Mouse (Mus musculus): Measurements from ENCODE around the gene Lsm10. TPM values are rescaled to one million over a fixed set of nuclear protein-coding genes. Genes with fewer than 3 reads are reported as not detected.

Gene Lsm10
- polyA plus RNA-seq, 1 experiment, result 34.8 TPM

DNA sequence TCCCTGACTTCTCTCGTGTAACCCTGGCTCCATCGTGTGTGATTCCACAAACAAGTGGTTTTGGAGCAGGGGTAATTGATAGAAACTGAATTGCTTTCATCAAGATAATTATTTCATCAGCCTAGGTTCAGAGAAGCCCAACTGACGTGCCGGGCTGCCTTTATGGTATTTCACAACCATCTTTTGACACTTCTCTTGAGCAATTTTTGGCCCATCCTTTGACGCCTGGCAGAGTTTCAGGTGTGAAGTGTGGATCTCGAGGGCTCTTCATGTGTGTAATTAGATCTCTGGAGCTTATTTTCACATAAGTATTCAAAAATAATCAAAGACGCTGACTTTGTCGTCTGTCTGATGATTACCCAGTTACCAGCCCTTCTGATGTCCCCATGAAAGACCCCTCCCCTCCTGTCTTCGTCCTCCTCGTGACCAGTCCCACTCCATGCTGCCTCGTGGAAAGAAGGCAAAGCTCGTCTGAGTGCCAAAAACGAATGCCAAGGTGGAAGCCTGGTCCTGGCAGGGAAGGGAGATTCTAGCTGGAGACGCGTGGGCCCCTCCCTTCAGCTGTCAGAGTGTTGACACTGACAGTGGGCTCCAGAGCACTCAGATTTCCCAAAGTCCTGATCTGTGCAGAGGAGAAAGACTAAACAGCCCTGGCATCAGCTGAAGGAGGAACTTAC, 28.9 kb upstream of the Lsm10 start:
- peak; percentile 69 for DNase-seq
- TF ChIP-seq CTCF (IDR thresholded peaks at IDR 0.05; ENCODE audit: insufficient read depth, low read length) (no peak), POLR2A (IDR thresholded peaks at IDR 0.05; ENCODE audit: borderline replicate concordance, extremely low read depth, low read depth, low read length) (no peak)
- Histone ChIP-seq H3K4me3 (replicated peaks; ENCODE audit: extremely low read depth, low read depth, low read length) (no peak overlapping the region), H3K4me1 (ENCODE audit: control insufficient read depth, insufficient read depth, low read length) (no peaks in the 10 kb centered on the region)
- WGBS, result 40% methylated on average over 15 of the region's 15 CpGs

DNA sequence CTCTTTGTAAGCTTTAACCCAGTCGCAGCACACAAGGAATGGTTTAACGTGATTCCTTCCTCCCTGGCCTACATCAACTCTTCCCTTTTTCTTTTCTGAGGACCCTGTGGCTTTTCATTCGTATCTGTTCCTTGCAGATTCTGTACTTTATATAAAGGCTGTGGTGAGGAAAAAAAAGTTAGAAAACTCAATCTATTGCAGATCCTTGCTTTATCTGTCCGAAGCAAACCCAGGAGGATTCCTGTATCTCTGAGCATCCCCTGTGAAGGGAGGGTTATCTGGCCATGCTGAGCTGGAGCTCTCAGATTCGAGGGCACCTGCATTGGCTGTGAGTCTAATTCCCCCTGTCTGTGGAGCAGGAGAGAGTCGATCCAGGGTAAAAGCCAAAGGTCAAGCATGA, 27.6 kb upstream of the Lsm10 start:
- WGBS, result 81% methylated on average over 6 of the region's 6 CpGs
- no peak overlapping the region for H3K4me3 ChIP-seq (replicated peaks; ENCODE audit: extremely low read depth, low read depth, low read length)
- DNase-seq, result no peak
- TF ChIP-seq CTCF (IDR thresholded peaks at IDR 0.05; ENCODE audit: insufficient read depth, low read length), result no peak
- TF ChIP-seq POLR2A (IDR thresholded peaks at IDR 0.05; ENCODE audit: borderline replicate concordance, extremely low read depth, low read depth, low read length), result no peak
- H3K4me1 ChIP-seq (ENCODE audit: control insufficient read depth, insufficient read depth, low read length), result no peaks in the 10 kb centered on the region

DNA sequence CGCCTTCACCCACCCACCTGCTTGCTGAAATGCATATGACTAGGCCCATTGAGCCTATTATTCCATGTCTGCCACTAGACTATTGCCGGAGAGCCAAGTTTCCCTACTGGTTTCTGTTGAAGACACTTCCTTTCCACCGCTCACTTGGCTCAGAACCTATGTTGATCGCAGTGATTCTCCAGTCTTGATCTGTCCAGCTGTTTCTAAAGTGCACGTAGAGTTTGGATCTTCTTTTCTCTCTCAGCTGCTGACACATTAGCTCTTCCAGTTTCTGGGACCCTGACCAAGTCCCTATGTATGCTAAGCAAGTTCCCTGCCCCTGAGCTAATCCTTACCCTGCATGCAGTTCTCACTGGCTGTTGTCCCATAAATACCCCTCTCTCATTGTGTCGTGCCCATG, 18.6 kb upstream of the Lsm10 start:
- no peak for DNase-seq
- TF ChIP-seq POLR2A (IDR thresholded peaks at IDR 0.05; ENCODE audit: borderline replicate concordance, extremely low read depth, low read depth, low read length) (no peak), CTCF (IDR thresholded peaks at IDR 0.05; ENCODE audit: insufficient read depth, low read length) (no peak)
- no peaks in the 10 kb centered on the region for H3K4me1 ChIP-seq (ENCODE audit: control insufficient read depth, insufficient read depth, low read length)
- no peak overlapping the region for H3K4me3 ChIP-seq (replicated peaks; ENCODE audit: extremely low read depth, low read depth, low read length)
- 72% methylated on average over 6 of the region's 6 CpGs for WGBS

DNA sequence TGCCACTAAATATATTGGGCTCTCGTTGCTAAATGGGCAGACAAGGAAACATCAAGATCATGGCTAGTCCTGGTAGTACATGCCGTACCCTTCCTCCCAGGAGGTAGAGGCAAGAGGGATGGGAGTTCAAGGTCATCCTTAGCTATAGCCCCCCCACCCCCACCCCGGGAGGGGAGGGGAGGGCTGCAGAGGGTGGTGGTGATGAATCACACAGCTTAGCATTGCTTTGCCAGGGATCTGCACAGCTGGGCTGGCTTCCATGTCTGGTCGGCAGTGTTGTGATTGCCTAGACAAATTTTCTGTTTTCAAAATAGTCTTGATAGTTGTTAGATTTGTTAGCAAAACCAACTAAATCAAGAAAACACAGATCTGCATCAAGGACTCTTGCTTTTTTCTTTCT, 17.2 kb upstream of the Lsm10 start:
- Histone ChIP-seq H3K4me3 (replicated peaks; ENCODE audit: extremely low read depth, low read depth, low read length) (no peak overlapping the region), H3K4me1 (ENCODE audit: control insufficient read depth, insufficient read depth, low read length) (no peaks in the 10 kb centered on the region)
- no peak for DNase-seq
- WGBS, result 69% methylated on average over 4 of the region's 4 CpGs
- TF ChIP-seq POLR2A (IDR thresholded peaks at IDR 0.05; ENCODE audit: borderline replicate concordance, extremely low read depth, low read depth, low read length) (no peak), CTCF (IDR thresholded peaks at IDR 0.05; ENCODE audit: insufficient read depth, low read length) (no peak)

DNA sequence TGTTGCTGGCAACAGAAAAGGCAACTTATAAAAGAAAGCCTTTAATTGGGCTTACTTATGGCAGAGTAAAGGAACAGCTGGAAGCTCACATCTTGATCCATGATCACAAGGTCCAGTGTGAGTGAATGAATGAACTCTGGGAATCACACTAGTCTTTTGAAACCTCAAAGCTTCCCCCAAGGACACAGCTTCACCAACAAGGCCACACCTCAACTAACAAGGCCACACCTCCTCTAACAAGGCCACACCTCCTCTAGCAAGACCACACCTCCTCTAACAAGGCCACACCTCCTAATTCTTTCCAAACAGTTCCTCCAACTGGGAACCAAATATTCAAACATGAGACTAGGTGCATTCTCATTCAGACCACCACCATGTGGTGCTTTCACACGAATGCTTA, 14.8 kb upstream of the Lsm10 start:
- DNase-seq, result no peak
- TF ChIP-seq CTCF (IDR thresholded peaks at IDR 0.05; ENCODE audit: insufficient read depth, low read length) (no peak), POLR2A (IDR thresholded peaks at IDR 0.05; ENCODE audit: borderline replicate concordance, extremely low read depth, low read depth, low read length) (no peak)
- Histone ChIP-seq H3K4me1 (ENCODE audit: control insufficient read depth, insufficient read depth, low read length) (peaks cover 2% of the 10 kb centered on the region; the same call in 1 of the 2 replicates), H3K4me3 (replicated peaks; ENCODE audit: extremely low read depth, low read depth, low read length) (no peak overlapping the region)
- WGBS, result 100% methylated on average over 1 of the region's 1 CpGs

DNA sequence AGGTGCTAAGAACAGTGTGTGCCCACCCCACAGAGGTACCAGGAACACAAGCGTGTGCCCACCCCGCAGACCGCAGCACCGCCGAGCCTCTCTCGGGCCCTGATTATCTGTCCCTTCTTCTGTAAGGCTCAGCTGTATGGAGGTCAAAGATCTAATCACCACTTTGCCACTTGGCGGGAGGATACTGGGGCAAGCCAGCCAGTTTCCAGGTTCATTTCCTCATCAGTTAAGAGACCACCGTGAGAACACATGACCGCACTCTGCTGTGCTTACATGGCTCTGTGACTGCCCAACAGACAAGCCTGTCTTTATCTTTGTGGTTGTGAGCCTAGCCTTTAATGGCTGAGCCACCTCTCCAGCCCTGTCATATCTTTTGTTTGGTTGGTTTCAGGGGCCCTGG, 13.4 kb upstream of the Lsm10 start:
- TF ChIP-seq POLR2A (IDR thresholded peaks at IDR 0.05; ENCODE audit: borderline replicate concordance, extremely low read depth, low read depth, low read length) (no peak), CTCF (IDR thresholded peaks at IDR 0.05; ENCODE audit: insufficient read depth, low read length) (no peak)
- WGBS, result 82% methylated on average over 9 of the region's 9 CpGs
- DNase-seq, result no peak
- Histone ChIP-seq H3K4me1 (ENCODE audit: control insufficient read depth, insufficient read depth, low read length) (peaks cover 2% of the 10 kb centered on the region; the same call in 1 of the 2 replicates), H3K4me3 (replicated peaks; ENCODE audit: extremely low read depth, low read depth, low read length) (no peak overlapping the region)

DNA sequence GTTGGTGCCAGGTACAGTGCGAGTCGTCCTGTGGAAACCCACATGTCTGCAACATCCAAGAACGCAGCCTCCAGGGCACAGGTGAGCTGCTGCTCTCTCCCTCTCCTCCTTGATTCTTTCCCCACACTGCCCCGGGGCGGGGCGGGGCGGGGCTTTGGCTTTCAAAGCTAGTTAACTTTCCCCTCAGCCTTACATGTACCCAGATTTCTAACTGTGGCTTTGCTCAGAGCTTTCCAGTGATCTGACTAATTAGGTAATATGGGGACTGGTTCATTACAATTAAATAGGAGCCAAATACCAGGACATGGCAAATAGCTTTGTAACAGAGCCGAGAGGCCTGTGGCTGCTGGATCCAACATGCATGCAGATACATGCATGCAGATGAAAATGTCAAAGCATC, 12.0 kb upstream of the Lsm10 start:
- no peak for TF ChIP-seq POLR2A (IDR thresholded peaks at IDR 0.05; ENCODE audit: borderline replicate concordance, extremely low read depth, low read depth, low read length)
- TF ChIP-seq CTCF (IDR thresholded peaks at IDR 0.05; ENCODE audit: insufficient read depth, low read length), result no peak
- DNase-seq, result no peak
- 78% methylated on average over 8 of the region's 8 CpGs for WGBS
- Histone ChIP-seq H3K4me3 (replicated peaks; ENCODE audit: extremely low read depth, low read depth, low read length) (no peak overlapping the region), H3K4me1 (ENCODE audit: control insufficient read depth, insufficient read depth, low read length) (peaks cover 2% of the 10 kb centered on the region; the same call in 1 of the 2 replicates)

DNA sequence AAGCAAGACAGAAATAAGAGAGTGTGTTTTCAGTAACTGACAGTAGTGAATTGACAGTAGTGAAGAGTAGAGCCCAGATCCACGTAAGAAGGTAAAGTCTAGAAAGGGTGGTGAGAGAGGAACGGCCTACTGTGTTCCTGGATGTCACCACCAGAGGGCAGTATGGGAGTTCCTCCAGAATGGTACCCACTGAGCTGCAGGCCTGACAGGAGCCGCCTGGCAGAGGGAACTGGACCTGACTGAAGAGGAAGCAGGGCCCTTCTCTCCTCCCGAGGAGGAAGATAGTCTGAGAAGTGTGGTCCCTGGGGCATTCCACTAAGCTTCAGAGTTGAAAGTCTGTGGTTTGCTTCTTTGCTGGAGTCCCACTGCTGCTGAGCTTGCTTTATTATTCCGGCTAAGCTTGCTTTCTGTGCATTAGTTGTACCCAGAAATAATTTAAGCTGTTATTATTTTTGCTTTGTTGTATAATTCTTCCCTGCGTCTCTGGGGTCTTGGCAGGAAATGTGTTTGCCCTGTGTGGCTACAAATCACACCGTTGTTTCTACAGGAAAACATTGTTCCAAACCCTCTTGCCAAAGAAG, 10.3 kb upstream of the Lsm10 start:
- WGBS, result 14% methylated on average over 7 of the region's 7 CpGs
- peak; percentile 75 for DNase-seq
- Histone ChIP-seq H3K4me3 (replicated peaks; ENCODE audit: extremely low read depth, low read depth, low read length) (no peak overlapping the region), H3K4me1 (ENCODE audit: control insufficient read depth, insufficient read depth, low read length) (peaks cover 2% of the 10 kb centered on the region; the same call in 1 of the 2 replicates)
- TF ChIP-seq CTCF (IDR thresholded peaks at IDR 0.05; ENCODE audit: insufficient read depth, low read length) (peak; percentile 91), POLR2A (IDR thresholded peaks at IDR 0.05; ENCODE audit: borderline replicate concordance, extremely low read depth, low read depth, low read length) (no peak)

DNA sequence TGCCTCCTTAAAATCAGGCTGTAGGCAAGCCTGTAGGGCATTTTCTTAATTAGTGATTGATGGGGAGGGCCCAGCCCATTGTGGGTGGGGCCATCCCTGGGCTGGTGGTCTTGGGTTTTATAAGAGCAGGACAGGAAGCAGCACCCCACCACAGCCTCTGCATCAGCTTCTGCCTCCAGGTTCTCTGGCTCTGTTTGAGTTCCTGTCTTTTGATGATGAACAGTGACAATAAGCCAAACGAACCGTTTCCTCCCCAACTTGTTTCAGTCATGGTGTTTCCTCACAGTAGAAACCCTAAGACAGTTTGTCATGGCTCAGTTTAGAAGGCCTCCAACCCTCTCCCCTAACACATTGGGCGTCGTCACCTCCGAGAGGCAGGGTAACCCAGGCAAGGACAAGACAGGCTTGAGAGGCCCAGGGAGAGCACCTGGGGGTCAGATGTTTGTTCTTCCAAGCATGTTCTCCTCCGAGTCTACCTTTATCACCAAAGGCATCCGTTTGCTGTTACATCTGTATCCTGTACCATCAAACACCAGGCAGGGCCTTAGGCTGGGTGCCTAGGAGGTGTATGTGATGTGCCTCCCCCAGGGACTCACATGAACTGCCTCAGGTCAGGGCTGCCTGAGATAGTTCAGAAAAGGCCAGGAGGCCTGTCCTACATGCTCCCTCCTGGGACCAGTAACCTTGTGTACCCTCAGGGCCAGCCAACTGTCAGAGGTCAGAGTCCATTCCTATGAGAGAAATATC, 6.1 kb upstream of the Lsm10 start:
- DNase-seq, result no peak
- Histone ChIP-seq H3K4me3 (replicated peaks; ENCODE audit: extremely low read depth, low read depth, low read length) (no peak overlapping the region), H3K4me1 (ENCODE audit: control insufficient read depth, insufficient read depth, low read length) (peaks cover 2% of the 10 kb centered on the region; the same call in 1 of the 2 replicates)
- no peak for TF ChIP-seq POLR2A (IDR thresholded peaks at IDR 0.05; ENCODE audit: borderline replicate concordance, extremely low read depth, low read depth, low read length)
- no peak for TF ChIP-seq CTCF (IDR thresholded peaks at IDR 0.05; ENCODE audit: insufficient read depth, low read length)
- WGBS, result 61% methylated on average over 7 of the region's 7 CpGs
